Mouse (Mus musculus) liver, postnatal 0 days (tissue): ENCODE results near the gene Gmip.

Source experiments
- CTCF ChIP-seq: sonication (generic); IDR thresholded peaks from 2 replicates; pipeline ENCODE4 v1.5.1; 2016; ENCODE audit warnings: antibody characterized with exemption, low read depth
- EP300 ChIP-seq: IDR thresholded peaks from 2 replicates; pipeline ENCODE4 v1.6.1; 2016; ENCODE audit warnings: antibody characterized with exemption, low read depth, mild to moderate bottlenecking

- TF ChIP-seq EP300 (no peak), CTCF (no peak)
Measured at GRCm38 (mm10) chr8:69809820-69810219, 1.3 kb downstream of the Gmip start.
